ENCODE assay signal across 22 mouse cellular contexts in the genomic region with DNA sequence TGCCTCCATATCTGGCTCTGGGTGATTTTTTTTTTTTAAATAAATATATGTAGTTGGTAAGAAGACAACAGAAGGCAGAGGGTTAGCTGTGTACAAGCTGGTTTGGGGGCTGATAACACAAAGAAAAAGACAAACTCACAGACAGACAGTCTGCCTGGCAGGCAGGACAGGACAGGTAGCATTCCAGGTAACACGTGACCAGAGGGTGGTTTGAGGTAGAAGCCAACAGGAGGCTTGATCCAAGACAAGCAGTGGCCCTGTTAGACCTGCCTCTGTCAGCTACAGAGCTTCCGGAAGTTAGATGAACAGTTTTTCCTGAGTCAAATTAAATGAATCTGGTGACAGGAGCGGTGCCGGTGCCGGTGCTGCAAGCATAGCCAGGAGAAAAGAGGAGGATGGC. TPM values are rescaled to one million over a fixed set of nuclear protein-coding genes. Genes with fewer than 3 reads are reported as not detected.
DNase-seq lines count a peak whose midpoint lies in the region; ATAC-seq lines count a peak whose summit lies in the region.
"Had no signal": no experiment of that assay in that cellular context is flagged by ENCODE, and none has a peak within 500 bp of the region (broad histone marks: within the 10 kb centered on the region; RNA-seq: fewer than 3 reads in every experiment).

No protein-coding gene starts in this region.

- H3K9me3 ChIP-seq in hindbrain, embryonic 10.5 days, result no peaks in the 10 kb centered on the region
- no peaks in the 10 kb centered on the region for H3K9me3 ChIP-seq in hindbrain, embryonic 11.5 days (ENCODE audit: control insufficient read depth, low read length)
- no peaks in the 10 kb centered on the region for H3K9me3 ChIP-seq in embryonic facial prominence, embryonic 14.5 days (ENCODE audit: control insufficient read depth, low read length)
- H3K9me3 ChIP-seq in intestine, embryonic 16.5 days (ENCODE audit: control insufficient read depth, low read length), result no peaks in the 10 kb centered on the region
- H3K9me3 ChIP-seq: embryonic facial prominence, embryonic 12.5 days; heart, embryonic 12.5 days; neural tube, embryonic 15.5 days had no signal

- no peaks in the 10 kb centered on the region for H3K36me3 ChIP-seq in hindbrain, embryonic 10.5 days
- H3K36me3 ChIP-seq in hindbrain, embryonic 11.5 days (ENCODE audit: control insufficient read depth, insufficient read depth, low read length), result no peaks in the 10 kb centered on the region
- H3K36me3 ChIP-seq in embryonic facial prominence, embryonic 14.5 days (ENCODE audit: control insufficient read depth, insufficient read depth, low read length), result no peaks in the 10 kb centered on the region
- no peaks in the 10 kb centered on the region for H3K36me3 ChIP-seq in intestine, embryonic 16.5 days (ENCODE audit: control insufficient read depth, insufficient read depth, low read length)
- H3K36me3 ChIP-seq: embryonic facial prominence, embryonic 12.5 days; heart, embryonic 12.5 days; neural tube, embryonic 15.5 days had no signal

- WGBS in hindbrain, embryonic 10.5 days, result 83% methylated on average over 5 of the region's 5 CpGs
- 78% methylated on average over 5 of the region's 5 CpGs for WGBS in hindbrain, embryonic 11.5 days
- 71% methylated on average over 5 of the region's 5 CpGs for WGBS in embryonic facial prominence, embryonic 14.5 days
- 75% methylated on average over 5 of the region's 5 CpGs for WGBS in intestine, embryonic 16.5 days

- no peak for DNase-seq in hindbrain, embryonic 10.5 days (ENCODE audit: low spot score)
- DNase-seq in hindbrain, embryonic 11.5 days (ENCODE audit: low spot score), result no peak
- DNase-seq in lung, postnatal 25 days (ENCODE audit: low spot score), result peak; percentile 35
- DNase-seq in lung, postnatal 4 days, result no peak
- peak; percentile 78 for DNase-seq in embryonic facial prominence, embryonic 14.5 days (ENCODE audit: low spot score)
- DNase-seq in urinary bladder, postnatal 25 days (ENCODE audit: low spot score), result peak; percentile 41
- no peak for DNase-seq in adrenal gland, adult 8-10 months
- DNase-seq: adrenal gland, postnatal 25 days; cerebellum, adult 11-12 months; cerebellum, postnatal 25 days; heart, adult 11 months; heart, postnatal 14 days; liver, postnatal 0 days; right cerebral cortex, postnatal 14 days; spleen, adult 18-20 months; thymus, adult 2 months had no signal

- ATAC-seq in hindbrain, embryonic 11.5 days (ENCODE audit: low FRiP score), result no peak
- peak; percentile 61; the same call in 1 of the 2 replicates for ATAC-seq in embryonic facial prominence, embryonic 14.5 days (ENCODE audit: low read depth)
- no peak for ATAC-seq in intestine, embryonic 16.5 days
- ATAC-seq: liver, postnatal 0 days; midbrain, embryonic 16.5 days had no signal

- H3K4me1 ChIP-seq in hindbrain, embryonic 10.5 days (replicated peaks), result peaks cover 33% of the 10 kb centered on the region
- H3K4me1 ChIP-seq in hindbrain, embryonic 11.5 days (replicated peaks; ENCODE audit: control insufficient read depth, insufficient read depth, low read length), result peaks cover 4% of the 10 kb centered on the region
- H3K4me1 ChIP-seq in embryonic facial prominence, embryonic 14.5 days (ENCODE audit: control insufficient read depth, insufficient read depth, low read length), result peaks cover 8% of the 10 kb centered on the region
- H3K4me1 ChIP-seq in intestine, embryonic 16.5 days (ENCODE audit: control insufficient read depth, insufficient read depth, low read length), result no peaks in the 10 kb centered on the region

- peak overlapping the region; percentile 54; the same call in 1 of the 2 replicates for H3K27ac ChIP-seq in hindbrain, embryonic 10.5 days
- no peak overlapping the region for H3K27ac ChIP-seq in hindbrain, embryonic 11.5 days (ENCODE audit: low read depth, low read length)
- H3K27ac ChIP-seq in embryonic facial prominence, embryonic 14.5 days (replicated peaks; ENCODE audit: low read depth, low read length), result peak overlapping the region; percentile 54; the same call in 1 of the 2 replicates
- H3K27ac ChIP-seq in intestine, embryonic 16.5 days (ENCODE audit: low read length), result no peak overlapping the region
- H3K27ac ChIP-seq: hindbrain, embryonic 14.5 days; neural tube, embryonic 15.5 days had no signal

- H3K9ac ChIP-seq in hindbrain, embryonic 11.5 days (ENCODE audit: low read depth, low read length), result no peak overlapping the region
- no peak overlapping the region for H3K9ac ChIP-seq in embryonic facial prominence, embryonic 14.5 days (ENCODE audit: low read depth, low read length)
- H3K9ac ChIP-seq in intestine, embryonic 16.5 days (ENCODE audit: low read depth, low read length), result no peak overlapping the region
- H3K9ac ChIP-seq: embryonic facial prominence, embryonic 12.5 days; heart, embryonic 12.5 days; hindbrain, embryonic 14.5 days; liver, postnatal 0 days; neural tube, embryonic 15.5 days had no signal

- no peak overlapping the region for H3K4me3 ChIP-seq in hindbrain, embryonic 10.5 days
- no peak overlapping the region for H3K4me3 ChIP-seq in hindbrain, embryonic 11.5 days (ENCODE audit: low read depth, low read length)
- H3K4me3 ChIP-seq in embryonic facial prominence, embryonic 14.5 days (ENCODE audit: low read depth, low read length), result no peak overlapping the region
- no peak overlapping the region for H3K4me3 ChIP-seq in intestine, embryonic 16.5 days (ENCODE audit: low read length)
- H3K4me3 ChIP-seq: embryonic facial prominence, embryonic 12.5 days; heart, embryonic 12.5 days; neural tube, embryonic 15.5 days had no signal

- H3K27me3 ChIP-seq in hindbrain, embryonic 10.5 days (ENCODE audit: insufficient read depth, poor library complexity, severe bottlenecking), result no peaks in the 10 kb centered on the region
- H3K27me3 ChIP-seq in hindbrain, embryonic 11.5 days (ENCODE audit: control insufficient read depth, insufficient read depth, low read length), result no peaks in the 10 kb centered on the region
- H3K27me3 ChIP-seq in embryonic facial prominence, embryonic 14.5 days (replicated peaks; ENCODE audit: control insufficient read depth, insufficient read depth, low read length), result no peaks in the 10 kb centered on the region
- no peaks in the 10 kb centered on the region for H3K27me3 ChIP-seq in intestine, embryonic 16.5 days (replicated peaks; ENCODE audit: control insufficient read depth, insufficient read depth, low read length)
- H3K27me3 ChIP-seq: embryonic facial prominence, embryonic 12.5 days; neural tube, embryonic 15.5 days had no signal

- H3K4me2 ChIP-seq in hindbrain, embryonic 11.5 days (replicated peaks; ENCODE audit: low read depth, low read length), result no peak overlapping the region
- no peak overlapping the region for H3K4me2 ChIP-seq in embryonic facial prominence, embryonic 14.5 days (ENCODE audit: low read depth, low read length)
- H3K4me2 ChIP-seq in intestine, embryonic 16.5 days (ENCODE audit: low read depth, low read length), result no peak overlapping the region
- H3K4me2 ChIP-seq: embryonic facial prominence, embryonic 12.5 days; heart, embryonic 12.5 days; hindbrain, embryonic 14.5 days; neural tube, embryonic 15.5 days had no signal

RNA-seq across cellular contexts. Expression of a gene that starts 26.5 kb away (rescaled TPM):
- 1.6 and 2.8 TPM in 2 replicates for polyA plus RNA-seq in hindbrain, embryonic 10.5 days (2016; fragmentation: Nextera tagmentation; extraction: Ambion mirVana)
- polyA plus RNA-seq in hindbrain, embryonic 11.5 days (2014; fragmentation: Nextera tagmentation; extraction: Ambion mirVana), result 1.5 and 2.2 TPM in 2 replicates
- polyA plus RNA-seq in embryonic facial prominence, embryonic 14.5 days (2014; fragmentation: Nextera tagmentation; extraction: Ambion mirVana), result 1.3 and 1.6 TPM in 2 replicates
- 10 to 100 TPM; 18.7 to 22.3 (median 19.9) TPM for total RNA-seq in adrenal gland, adult 8-10 months (2022)
- 0.72 and 0.73 TPM in 2 replicates for polyA plus RNA-seq in intestine, embryonic 16.5 days (2015; fragmentation: Nextera tagmentation; extraction: Ambion mirVana)

Comparison
In these comparisons a context has a peak if more than half of its experiments do, and no peak if none do; other contexts are left out.
1. DNase-seq: peak in lung, postnatal 25 days (single experiment), embryonic facial prominence, embryonic 14.5 days (single experiment) and urinary bladder, postnatal 25 days (single experiment); none in hindbrain, embryonic 10.5 days (single experiment), hindbrain, embryonic 11.5 days (single experiment), lung, postnatal 4 days (0 of 2) and adrenal gland, adult 8-10 months (single experiment).
2. H3K27ac ChIP-seq: peak in hindbrain, embryonic 10.5 days (single experiment) and embryonic facial prominence, embryonic 14.5 days (single experiment); none in hindbrain, embryonic 11.5 days (single experiment) and intestine, embryonic 16.5 days (single experiment).